Mouse (Mus musculus): ENCODE measurements at regions not wholly inside any gene's neighbourhood (a gene's known extent, or its start where the extent isn't known, plus 50 kb on each side); places are given as distances from the start of the nearest gene placed in this dataset.

DNA sequence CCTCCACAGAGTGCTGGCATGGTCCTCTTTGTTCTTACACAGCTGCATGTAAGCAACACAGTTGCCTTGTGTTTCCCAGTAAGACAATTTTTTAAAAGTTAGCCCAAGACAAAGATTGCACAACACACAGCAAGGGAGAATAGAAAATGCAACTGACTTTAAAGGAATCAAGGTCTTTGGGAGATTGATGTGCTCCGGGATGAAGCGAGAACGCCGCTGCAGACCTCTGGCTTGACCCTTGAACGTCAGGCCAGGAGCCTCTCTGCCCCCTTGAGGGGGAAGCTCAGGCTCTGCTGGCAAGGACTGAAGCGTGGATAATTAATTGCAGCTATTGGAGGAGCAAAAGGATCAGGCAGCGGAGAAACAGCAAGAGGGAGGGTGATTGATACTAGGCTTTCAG lies 336.4 kb downstream of the Tcerg1l start:
- TF ChIP-seq POLR2A (IDR thresholded peaks at IDR 0.05; ENCODE audit: borderline replicate concordance, control insufficient read depth, low read depth, low read length), result no peak
- TF ChIP-seq CTCF (IDR thresholded peaks at IDR 0.05; ENCODE audit: control insufficient read depth, insufficient read depth, low read length), result no peak

All from bone marrow, adult 2 months (tissue).